Mouse (Mus musculus) urinary bladder, postnatal 4 days (tissue): ENCODE data around the gene Gm45261.

Experiments
- DNase-seq, 2 experiments: peaks; one replicate each; pipeline ENCODE4 v3.0.0; 2021 to 2022; ENCODE audit warnings: low spot score in 2 of 2

Gm45261 gene

DNA sequence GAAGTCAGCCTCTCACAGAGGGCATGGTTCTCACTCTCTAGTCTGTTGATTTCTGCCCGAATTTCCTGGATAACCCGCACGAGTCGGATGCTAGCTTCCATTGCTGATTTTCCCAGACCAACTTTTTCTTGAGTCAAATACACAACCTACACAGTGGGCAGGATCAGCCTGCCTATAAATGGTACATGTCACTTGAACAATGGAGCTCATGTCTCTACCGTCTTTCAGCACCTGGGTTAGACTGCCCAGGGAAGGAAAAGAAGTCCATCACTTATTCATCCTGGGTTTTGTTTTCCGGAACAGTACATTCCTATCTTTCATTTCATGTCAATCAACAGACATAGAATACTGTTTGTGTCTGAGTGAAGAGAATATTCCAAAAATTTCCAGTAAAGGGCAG lies at the start of gene Gm45261:
Gene Gm45261, minus strand, starts transcription at position 101 of the 400 bp plus-strand sequence.
- no peak for DNase-seq

GRCm38 (mm10) chr1:80504757-80505156 lies 43.5 kb upstream of the Gm45261 start:
- no peak for DNase-seq

- no peak for DNase-seq
Measured at GRCm38 (mm10) chr1:80504081-80504480, 42.8 kb upstream of the Gm45261 start.

GRCm38 (mm10) chr1:80502456-80503165 lies 41.4 kb upstream of the Gm45261 start:
- no peak for DNase-seq

- no peak for DNase-seq
Measured at GRCm38 (mm10) chr1:80499264-80499663, 38.0 kb upstream of the Gm45261 start.

- no peak for DNase-seq
Measured at GRCm38 (mm10) chr1:80496360-80496759, 35.1 kb upstream of the Gm45261 start.

DNA sequence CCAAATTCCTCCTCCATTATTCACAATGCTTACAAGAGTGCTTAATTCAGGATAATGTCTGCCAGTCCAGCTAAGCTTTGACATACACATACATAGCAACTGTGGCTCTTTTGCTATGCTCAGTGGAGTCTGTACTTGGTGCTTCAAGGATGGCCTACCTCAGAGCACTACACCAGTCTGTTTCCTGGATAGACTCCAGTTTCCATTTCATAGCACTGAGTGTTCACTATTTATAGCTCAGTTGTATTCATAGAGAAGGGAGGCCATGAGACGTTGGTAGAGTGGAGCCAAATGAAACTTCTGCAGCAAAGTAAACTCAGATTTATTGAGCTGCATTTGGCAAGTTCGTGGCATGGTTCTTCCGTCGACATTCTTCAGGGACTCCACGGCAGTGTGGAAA lies 22.2 kb upstream of the Gm45261 start:
- no peak for DNase-seq

DNA sequence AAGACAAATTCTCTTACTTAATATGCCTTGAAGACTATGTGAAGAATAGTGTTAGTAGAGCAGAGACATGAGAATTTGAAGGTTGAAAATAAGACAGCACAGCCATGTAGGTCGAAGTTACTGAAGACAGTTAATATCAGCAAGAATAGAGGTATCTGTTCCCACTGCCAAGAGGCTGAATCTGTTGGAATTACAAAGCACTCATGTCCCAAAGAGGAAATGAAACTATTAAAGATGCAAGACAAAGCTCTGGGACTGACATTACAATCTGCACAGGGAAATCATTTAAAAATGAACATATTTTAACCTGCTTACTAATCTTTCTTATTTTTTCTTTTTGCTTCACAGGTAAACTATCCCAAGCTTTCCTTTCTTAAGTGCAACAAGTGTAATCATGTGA lies 13.7 kb upstream of the Gm45261 start:
- DNase-seq, result no peak

DNA sequence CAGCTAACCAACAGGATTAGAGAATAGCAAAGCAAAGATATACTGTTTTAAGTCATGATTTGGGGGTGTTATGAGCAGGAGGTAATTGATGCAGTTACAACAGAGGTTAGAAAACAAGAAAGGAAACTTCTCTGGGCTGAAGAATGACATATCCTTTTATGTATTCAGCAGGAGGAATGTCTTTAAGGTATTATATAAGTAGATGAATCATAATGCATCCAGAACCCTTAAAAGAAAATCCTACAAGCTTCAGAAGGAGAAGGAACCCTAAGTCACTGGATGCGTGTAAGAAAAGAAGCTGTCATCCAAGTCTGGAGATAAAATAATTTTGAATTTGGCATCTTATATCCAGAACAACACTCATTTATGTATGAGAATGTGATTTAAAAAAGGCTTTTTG lies 11.1 kb upstream of the Gm45261 start:
- no peak for DNase-seq

- no peak for DNase-seq
Measured at GRCm38 (mm10) chr1:80459923-80460322, 1.3 kb downstream of the Gm45261 start.

DNA sequence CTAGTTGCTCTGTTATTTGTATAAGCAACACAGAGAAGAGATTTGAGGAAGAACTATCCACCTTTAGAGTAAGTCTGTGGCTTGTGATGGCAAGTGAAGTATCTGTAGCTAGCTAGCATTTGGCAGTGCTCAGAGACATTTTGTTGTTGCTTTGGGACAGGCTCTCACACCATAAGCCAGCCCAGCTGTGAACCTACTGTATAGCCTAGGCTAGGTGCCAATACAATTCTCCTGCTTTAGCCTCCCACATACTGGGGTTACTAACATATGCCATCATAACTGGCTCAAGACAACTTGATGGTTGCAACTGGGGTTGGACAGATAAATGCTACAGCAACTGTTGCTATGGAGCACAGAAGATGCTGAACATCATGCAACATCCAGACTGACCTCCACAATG lies 1.8 kb downstream of the Gm45261 start:
- no peak for DNase-seq

GRCm38 (mm10) chr1:80453971-80454370 lies 7.3 kb downstream of the Gm45261 start:
- no peak for DNase-seq

- no peak for DNase-seq
Measured at GRCm38 (mm10) chr1:80451914-80452549, 9.2 kb downstream of the Gm45261 start.

- DNase-seq, result no peak
Measured at GRCm38 (mm10) chr1:80447554-80447953, 13.7 kb downstream of the Gm45261 start.

- no peak for DNase-seq
Measured at GRCm38 (mm10) chr1:80440911-80441310, 20.3 kb downstream of the Gm45261 start.

DNA sequence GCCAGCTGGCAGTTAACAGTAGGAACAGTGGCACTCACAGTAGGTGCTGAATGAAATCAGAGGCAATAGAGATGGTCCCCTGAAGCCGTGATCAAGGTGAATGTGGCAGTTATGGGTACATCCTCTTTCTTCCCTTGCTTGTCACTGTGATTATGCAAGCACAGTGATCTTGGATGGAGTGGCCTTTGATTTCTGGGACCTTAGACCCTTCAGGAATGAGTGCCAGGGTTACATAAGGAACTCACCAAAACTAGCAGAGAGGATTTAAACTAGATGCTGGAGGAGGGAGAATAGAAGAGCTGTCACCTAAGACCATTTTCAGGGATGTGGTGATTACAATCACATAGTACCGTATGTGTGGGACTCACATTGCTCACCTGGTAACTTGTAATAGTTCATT lies 22.7 kb downstream of the Gm45261 start:
- DNase-seq, result no peak

- DNase-seq, result no peak
Measured at GRCm38 (mm10) chr1:80427946-80428345, 33.3 kb downstream of the Gm45261 start.

- no peak for DNase-seq
Measured at GRCm38 (mm10) chr1:80427425-80427824, 33.8 kb downstream of the Gm45261 start.

- no peak for DNase-seq
Measured at GRCm38 (mm10) chr1:80424666-80425065, 36.6 kb downstream of the Gm45261 start.

GRCm38 (mm10) chr1:80418321-80419045 lies 42.8 kb downstream of the Gm45261 start:
- no peak for DNase-seq

DNA sequence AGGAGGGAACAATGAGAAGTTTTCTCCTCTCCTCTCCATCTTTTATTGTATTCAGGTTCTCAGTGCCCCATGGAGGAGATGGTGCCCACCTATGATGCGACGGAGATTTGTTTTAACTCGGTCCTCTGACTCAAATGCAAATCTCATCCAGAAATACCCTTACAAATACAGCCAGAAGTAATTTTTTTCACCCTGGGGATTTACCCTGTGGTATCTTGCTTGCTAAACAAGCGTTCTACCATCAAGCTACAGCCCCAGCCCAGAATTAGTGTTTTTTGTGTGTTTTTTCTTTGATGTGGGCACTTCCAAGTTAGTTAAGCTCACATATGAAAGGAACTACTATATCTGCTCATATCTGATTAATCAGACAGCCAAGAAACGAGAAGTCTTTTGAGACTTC lies 44.9 kb downstream of the Gm45261 start:
- no peak for DNase-seq

DNA sequence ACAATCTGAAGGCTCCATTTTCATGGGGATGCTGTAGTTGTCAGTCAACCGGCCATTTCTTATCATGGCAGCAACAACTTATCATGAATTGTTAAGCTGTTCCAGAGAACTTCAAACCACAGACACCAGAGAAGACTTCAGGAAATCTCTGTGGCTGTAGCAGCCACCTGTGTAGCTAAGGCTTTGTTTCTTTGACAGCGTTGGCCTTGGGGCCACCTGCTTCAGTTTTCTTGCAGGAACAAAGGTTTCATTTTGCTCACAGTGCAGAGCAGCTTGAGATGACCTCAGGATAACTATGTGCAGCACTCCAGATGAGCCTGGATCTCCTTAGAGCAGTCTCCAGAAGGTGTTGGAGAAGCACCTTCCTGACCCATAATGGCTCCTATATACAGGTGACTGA lies 48.7 kb downstream of the Gm45261 start:
- DNase-seq, result no peak
